Mouse (Mus musculus) thymus, postnatal 25 days (tissue): ENCODE results near the gene Olfr49.
"Not testable (repeated sequence)": the region's sequence is repeated elsewhere in the genome, so short reads cannot be mapped to it uniquely, and the experiment has no call there.

Experiments used
- DNase-seq: peaks from one replicate; pipeline ENCODE4 v3.0.0; 2022

The Olfr49 gene

DNA sequence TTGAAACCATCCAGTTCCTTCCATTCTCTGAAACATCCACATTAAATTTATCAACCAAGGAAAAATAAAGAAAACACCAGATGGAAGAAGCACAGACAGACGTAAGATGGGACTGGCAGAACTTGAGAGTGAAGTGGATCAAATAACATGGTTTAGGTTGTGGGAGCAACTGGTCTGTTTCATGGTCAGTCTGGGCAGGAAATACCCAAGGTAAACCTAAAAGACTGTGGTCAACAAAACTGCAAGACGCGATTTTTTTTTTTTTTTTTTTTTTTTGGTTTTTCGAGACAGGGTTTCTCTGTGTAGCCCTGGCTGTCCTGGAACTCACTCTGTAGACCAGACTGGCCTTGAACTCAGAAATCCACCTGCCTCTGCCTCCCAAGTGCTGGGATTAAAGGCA is 54.9 kb downstream of the Olfr49 start:
- not testable (repeated sequence) for DNase-seq

DNA sequence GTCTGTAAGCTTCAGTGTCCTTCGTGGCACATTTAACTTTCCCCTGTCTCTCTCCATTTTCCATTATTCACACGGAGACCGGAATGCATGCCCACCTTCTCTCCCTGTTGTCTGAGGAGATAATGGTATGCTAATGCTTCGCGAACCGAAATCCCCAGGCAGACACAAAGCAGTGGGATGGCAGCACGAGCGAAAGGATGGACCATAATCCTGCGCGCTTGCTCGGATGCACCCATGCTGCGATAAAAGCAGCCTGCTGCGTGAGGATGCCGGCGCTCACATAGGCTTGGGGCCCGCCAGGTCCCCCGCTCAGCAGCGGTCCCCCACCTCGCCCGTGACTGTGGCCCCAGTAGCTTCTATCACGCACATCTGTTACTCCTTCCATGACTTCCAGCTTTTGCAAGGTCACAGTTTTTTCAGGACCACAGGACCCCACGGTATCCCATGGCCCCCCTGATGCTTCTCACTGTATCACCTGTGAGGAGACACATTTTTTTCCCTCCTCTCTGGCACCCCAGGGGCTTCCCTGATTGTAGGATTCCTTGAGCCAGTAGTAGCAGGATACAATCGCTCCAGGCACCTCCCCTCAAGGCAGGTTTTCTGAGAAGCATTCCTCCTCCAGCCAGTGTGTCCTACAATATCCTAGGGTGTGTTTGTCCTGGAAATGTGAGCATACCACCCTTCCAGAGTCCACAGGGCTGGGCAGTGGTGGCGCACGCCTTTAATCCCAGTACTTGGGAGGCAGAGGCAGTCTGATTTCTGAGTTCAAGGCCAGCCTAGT is 55.6 kb downstream of the Olfr49 start:
- DNase-seq = peak; percentile 67

DNA sequence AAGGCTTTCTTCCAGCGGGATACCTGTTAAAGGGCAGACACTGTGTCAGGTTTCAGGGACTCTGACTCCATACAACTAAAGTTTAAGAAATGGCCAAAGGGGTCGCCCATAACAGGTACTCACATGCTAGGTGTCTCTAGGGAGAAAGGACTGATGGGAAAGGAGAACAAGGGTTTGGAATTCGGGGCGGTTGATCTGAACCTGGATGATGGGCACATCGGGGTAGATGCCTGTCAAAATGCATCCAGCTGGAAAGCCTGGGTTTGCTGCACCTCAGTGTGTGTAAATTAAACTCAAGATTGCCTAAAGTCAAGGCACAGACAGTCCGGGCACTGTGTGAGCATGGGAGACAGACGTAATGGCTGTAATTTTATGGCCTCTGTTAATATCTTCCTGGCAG is 56.2 kb downstream of the Olfr49 start:
- no peak for DNase-seq
